Mouse (Mus musculus) heart, postnatal 0 days (tissue): Measurements from ENCODE around the gene Atad5.

Experiments
- CTCF ChIP-seq: IDR thresholded peaks from 2 replicates; pipeline ENCODE4 v1.5.1; 2016; ENCODE audit warnings: antibody characterized with exemption, control low read depth, low read depth
- EP300 ChIP-seq: IDR thresholded peaks from 2 replicates; pipeline ENCODE4 v1.6.1; 2016; ENCODE audit warnings: antibody characterized with exemption, low read depth

DNA sequence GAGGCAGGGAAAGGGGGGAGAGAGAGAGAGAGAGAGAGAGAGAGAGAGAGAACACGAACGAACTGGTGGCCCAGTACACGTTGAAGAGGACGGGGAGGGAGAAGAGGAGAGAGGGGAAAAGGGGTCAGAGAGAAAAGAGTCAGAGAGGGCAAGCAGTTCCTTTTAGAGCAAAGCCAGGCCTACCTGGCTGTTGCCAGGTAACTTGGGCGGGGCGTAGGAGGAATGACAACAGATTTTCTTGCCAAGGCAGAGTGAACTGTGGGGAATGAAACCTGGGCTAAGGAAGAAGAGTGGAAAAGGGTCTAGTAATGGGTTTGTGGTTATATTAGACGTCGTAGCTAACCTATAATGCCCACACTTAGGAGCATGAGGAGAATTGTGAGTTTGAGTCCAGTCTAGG lies 53.7 kb downstream of the Atad5 start:
- TF ChIP-seq CTCF (no peak), EP300 (no peak)
